Mouse (Mus musculus) liver, embryonic 14.5 days (tissue): Measurements from ENCODE around the gene Tbcd.

ENCODE experiments used
- CTCF ChIP-seq: IDR thresholded peaks from 2 replicates; pipeline ENCODE4 v1.5.1; 2016; ENCODE audit warnings: antibody characterized with exemption, low read depth, control low read depth
- EP300 ChIP-seq: IDR thresholded peaks from 2 replicates; pipeline ENCODE4 v1.6.1; 2016; ENCODE audit warnings: antibody characterized with exemption, low read depth

DNA sequence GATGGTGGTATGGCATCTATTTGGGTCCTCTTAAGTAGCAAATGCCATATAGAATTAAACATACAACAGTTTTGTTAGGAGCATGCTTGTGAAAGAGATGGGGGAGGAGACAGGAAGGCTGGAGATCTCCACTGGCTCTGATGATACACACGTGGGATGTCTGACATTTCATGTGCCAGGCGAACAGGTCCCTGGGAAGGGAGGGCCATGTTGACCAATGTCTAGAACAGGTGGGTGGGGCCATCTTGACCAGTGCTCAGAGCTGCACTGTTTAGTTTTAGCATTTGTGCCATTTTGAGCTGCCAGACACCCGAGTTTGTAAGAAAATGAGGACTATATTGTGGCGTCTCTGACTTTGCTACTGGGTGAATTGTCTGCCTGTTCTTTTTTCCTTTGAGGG, 56.7 kb downstream of the Tbcd start:
- TF ChIP-seq CTCF: no peak
- no peak for TF ChIP-seq EP300
